Mouse (Mus musculus) B cell, adult 2 months (primary cell): ENCODE results near the gene Actr8.

ENCODE experiments used
- DNase-seq, 2 experiments: peaks; one replicate each; pipeline ENCODE4 v3.0.0; 2022

Gene Actr8

GRCm38 (mm10) chr14:30041836-30042235, 63.7 kb downstream of the Actr8 start:
- DNase-seq, result no peak

- no peak for DNase-seq
Measured at GRCm38 (mm10) chr14:30043356-30043940, 65.3 kb downstream of the Actr8 start.

- no peak for DNase-seq
Measured at GRCm38 (mm10) chr14:30045239-30045638, 67.1 kb downstream of the Actr8 start.

GRCm38 (mm10) chr14:30045704-30046220, 67.6 kb downstream of the Actr8 start:
- DNase-seq, result no peak

- no peak for DNase-seq
Measured at GRCm38 (mm10) chr14:30046976-30047375, 68.8 kb downstream of the Actr8 start.

- peak; percentile 21 to 24 for DNase-seq
Measured at GRCm38 (mm10) chr14:30048049-30048448, 69.9 kb downstream of the Actr8 start.

GRCm38 (mm10) chr14:30050280-30050679, 72.1 kb downstream of the Actr8 start:
- DNase-seq, result no peak

- DNase-seq, result no peak
Measured at GRCm38 (mm10) chr14:30054922-30055321, 76.8 kb downstream of the Actr8 start.
